Mouse (Mus musculus): ENCODE measurements around the gene Bbs4. TPM values are rescaled to one million over a fixed set of nuclear protein-coding genes. Genes with fewer than 3 reads are reported as not detected.
"Not testable (repeated sequence)": the region's sequence is repeated elsewhere in the genome, so short reads cannot be mapped to it uniquely, and the experiment has no call there.

Gene Bbs4
- polyA plus RNA-seq (2017; shearing (Covaris generic)): 10 to 100 TPM; 14.6 to 21.4 (median 15.5) TPM

- ATAC-seq: peak; percentile 96
These were observed at the start of gene Bbs4 for GRCm38 (mm10) chr9:59353253-59353639. Gene Bbs4 (minus strand): TSS chr9:59353508.

GRCm38 (mm10) chr9:59389086-59389485 is 35.8 kb upstream of the Bbs4 start:
- ATAC-seq: no peak

DNA sequence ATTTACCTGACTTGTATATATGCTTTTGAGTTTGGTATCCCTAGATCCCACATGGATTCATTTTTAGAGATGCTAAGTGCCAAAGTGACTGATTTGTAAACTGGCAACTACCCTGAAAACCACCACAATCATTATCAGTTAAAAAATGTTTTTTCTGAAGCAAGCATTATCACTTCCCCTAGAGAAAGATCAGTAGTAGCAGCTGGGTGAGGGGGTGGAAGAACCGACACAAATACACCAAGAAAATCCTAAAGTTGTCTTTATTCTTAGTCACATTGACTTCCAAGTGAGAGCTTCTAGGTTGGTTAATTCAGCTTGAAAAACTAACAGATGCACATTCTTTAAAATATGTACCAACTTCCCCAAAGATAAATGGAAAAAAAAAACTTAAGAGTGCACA is 35.0 kb upstream of the Bbs4 start:
- no peak for ATAC-seq

- no peak for ATAC-seq
These were observed 34.2 kb upstream of the Bbs4 start for GRCm38 (mm10) chr9:59387461-59387860.

DNA sequence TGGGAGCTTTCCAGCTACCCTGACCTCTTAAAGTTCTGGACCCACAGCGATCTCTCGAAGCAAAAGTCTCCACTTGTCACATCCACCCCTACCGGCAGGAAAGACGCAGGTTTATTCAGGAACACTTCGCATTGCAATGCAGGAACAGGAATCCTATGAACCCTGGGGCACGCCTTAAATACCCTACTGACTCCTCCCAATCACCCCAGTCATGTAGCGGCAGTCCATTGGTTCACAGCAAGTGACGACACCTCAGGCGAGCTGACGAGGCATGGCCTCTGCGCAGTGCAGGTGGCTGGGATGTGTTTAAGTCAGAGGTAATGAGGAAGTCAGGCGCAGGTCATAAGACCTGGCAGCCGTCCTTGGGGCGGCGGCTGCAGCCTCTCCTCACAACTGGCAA is 22.3 kb upstream of the Bbs4 start:
- ATAC-seq: no peak

GRCm38 (mm10) chr9:59369646-59370045 is 16.3 kb upstream of the Bbs4 start:
- no peak for ATAC-seq

DNA sequence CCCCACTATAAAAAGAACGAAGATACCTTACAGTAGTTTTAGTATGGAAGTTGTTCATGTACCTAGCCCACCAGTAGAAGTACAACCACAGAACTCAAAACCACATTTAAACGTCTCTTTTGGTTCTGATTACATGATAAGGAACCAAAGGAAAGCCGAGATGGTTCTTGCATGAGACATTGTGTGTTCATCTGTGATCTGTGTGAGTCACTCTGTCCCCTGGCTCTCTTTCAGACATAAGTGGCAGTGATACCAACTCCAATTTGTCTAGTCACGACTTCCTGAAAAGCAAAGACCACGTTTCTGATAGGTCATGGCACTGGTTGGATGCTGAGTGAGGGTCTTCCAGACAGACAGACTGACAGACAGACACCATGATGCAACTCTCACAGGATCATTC is 15.9 kb upstream of the Bbs4 start:
- no peak for ATAC-seq

GRCm38 (mm10) chr9:59360487-59360886 is 7.2 kb upstream of the Bbs4 start:
- ATAC-seq: not testable (repeated sequence)

- not testable (repeated sequence) for ATAC-seq
These were observed 4.7 kb upstream of the Bbs4 start for GRCm38 (mm10) chr9:59358041-59358440.

- ATAC-seq: no peak
These were observed 589 bp downstream of the Bbs4 start for GRCm38 (mm10) chr9:59352586-59353252.

- ATAC-seq: no peak
These were observed 7.1 kb downstream of the Bbs4 start for GRCm38 (mm10) chr9:59346176-59346575.

DNA sequence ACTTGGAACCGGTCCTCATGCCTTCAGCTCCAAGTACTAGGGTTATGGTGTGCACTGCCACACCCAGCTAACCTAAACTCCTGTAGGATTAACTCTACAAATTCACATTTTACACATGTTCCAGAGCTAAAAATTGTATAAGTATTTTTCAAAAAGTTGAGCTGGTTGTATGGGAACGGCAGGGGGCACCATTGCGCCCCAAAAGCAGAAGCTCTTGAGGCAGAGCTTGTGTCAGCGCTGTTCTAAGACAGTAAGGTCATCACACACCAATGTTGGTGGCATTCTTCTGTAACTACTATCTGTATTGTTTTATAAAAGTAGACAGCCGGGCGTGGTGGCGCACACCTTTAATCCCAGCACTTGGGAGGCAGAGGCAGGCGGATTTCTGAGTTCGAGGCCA is 13.3 kb downstream of the Bbs4 start:
- no peak for ATAC-seq

DNA sequence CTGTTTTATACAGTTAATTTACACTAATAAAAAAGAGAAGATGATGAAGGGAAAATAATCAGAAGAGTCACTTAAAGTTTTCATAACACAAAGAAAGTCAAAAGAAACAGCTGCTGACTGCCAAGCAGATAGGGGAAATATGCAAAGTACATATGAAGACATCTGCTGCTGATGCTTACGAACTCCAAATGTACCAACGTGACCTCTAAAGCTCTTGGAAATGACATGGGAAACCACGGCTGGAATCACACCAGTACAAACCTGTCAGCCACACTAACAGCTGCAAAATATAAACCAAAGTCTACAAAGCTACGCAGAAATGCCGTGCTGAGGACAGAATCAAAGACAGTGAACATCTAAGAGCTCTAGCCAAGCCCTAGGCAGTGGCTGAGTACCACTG is 14.2 kb downstream of the Bbs4 start:
- ATAC-seq: no peak

GRCm38 (mm10) chr9:59338411-59338810 is 14.9 kb downstream of the Bbs4 start:
- peak; percentile 88 for ATAC-seq

DNA sequence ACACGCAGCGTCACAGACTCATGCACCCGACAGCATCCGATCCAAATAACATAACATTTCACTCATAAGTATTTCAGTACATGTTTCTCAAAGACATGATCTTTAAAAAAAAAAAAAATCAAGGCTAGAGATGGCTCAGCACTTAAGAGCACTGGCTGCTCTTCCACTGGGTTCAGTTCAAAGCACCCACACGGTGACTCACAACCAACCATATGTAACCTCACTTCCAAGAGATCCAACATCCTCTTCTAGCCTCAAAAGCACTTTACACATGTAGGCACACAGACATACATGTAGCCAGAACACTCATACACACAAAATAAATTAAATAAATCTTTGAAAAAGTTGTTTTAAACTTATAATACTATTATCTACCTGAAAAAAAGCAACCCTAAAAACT is 15.4 kb downstream of the Bbs4 start:
- ATAC-seq: no peak

DNA sequence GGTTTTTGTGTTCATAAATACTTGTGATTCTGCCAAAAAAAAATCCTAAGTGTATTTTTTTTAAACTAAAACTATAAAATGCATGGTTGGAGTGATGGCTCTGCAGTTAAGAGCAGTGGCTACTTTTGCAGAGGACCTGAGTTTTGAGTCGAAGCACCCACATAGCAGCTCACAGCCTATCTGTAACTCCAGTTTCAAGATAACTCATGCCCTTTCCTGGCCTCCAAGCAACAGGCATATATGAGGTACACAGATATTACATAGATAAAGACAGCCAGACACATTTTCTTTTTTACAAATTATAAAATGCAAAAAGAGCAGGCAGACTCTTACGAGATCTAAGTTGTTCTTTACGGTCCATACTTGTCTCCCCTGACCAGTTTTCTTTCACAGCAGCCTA is 16.8 kb downstream of the Bbs4 start:
- ATAC-seq: no peak

DNA sequence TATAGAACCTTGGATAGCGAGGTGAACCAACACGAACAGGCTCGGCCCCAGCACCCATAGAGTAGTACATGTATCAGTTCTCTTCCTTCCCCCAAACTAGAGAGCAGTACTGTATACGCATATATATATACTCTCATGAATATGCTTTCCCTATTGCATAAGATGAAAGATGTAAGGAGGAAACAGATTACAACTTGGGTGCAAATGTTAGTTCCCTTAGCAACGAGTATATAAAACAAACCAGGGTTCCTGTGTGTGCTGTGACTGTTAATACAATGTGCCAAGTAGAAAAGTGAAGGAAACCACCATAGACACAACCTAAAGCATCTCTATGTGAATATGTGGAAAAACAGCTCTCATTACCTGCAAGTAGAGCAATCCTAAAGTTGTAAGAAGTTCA is 23.3 kb downstream of the Bbs4 start:
- no peak for ATAC-seq

GRCm38 (mm10) chr9:59324351-59324750 is 29.0 kb downstream of the Bbs4 start:
- ATAC-seq: no peak

DNA sequence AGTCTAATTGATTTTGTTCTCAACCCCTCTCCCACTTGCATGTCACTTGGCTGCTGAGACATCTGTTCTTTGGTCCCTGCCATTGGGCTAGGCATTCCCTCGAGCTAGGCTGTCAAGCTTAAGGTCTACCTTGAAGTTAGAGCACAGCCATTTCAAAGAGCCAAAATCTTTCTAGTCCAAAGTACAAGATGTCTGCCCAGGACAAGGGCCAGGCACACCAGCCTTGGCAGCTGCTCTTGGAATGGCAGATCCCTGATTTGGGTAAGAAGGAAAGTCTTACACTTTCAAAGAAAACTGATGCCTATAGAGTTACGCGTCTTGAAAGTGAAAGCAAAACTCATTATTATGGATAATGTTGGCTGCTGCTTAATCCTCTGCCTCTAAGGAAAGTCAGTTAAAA is 37.1 kb downstream of the Bbs4 start:
- ATAC-seq: no peak

DNA sequence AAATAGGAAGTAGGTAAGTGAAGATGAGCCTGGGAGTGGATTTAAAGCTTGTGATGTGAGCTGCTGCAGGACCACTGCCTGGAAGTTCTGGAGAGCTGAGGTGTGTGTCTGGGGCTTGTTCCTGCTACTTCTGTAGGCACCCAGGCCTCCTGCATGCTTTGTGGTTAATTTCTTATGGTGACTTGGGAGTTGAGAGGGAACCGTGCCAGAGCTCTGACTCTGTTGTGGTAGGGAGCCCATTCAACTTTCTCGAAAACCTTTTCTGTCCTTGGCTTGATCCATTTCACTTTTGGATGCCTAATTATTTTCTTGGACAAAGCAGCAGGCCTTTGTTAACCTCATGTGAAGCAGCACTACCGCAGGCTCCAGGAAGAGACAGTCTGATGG is 42.0 kb downstream of the Bbs4 start:
- ATAC-seq: no peak

GRCm38 (mm10) chr9:59310582-59311283 is 42.6 kb downstream of the Bbs4 start:
- no peak for ATAC-seq

DNA sequence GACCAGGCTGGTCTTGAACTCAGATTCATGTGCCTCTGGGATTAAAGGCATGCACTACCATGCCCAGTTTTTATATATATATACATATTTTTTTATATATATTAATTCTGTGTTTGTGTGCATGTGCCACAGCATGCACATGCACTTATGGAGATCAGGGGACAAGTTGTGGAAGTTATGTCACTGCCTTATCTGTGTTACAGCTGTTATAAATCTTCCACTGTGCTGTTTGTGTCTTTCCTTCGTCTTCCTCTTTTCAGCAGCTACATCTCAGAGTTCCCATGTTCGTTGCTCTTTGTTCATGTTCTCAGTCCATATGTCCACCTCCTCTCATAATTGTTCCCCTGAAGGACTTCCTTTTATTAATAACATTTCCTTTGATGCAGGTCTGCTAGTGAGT is 45.4 kb downstream of the Bbs4 start:
- no peak for ATAC-seq

GRCm38 (mm10) chr9:59296419-59296818 is 56.9 kb downstream of the Bbs4 start:
- ATAC-seq: peak; percentile 28

DNA sequence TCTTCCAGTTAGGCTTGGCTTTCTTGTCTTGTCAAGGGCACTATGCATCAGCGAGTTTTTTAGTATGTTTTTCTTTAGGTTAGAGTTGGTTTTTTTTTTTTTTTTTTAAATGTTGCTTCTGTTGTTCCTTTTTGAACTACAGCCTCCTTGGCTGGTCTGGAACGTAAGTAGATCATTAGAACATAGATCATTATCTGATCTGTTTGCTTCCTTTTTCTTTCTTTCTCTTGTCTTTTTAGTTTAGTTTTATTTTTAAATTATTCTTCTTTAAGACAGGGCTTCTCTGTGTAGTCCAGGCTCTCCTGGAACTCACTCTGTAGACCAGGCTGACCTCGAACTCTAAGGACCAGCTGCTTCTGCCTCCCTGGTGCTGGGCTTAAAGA is 60.8 kb downstream of the Bbs4 start:
- ATAC-seq: no peak
